Mouse (Mus musculus): ENCODE data around the gene Prss46. TPM values are rescaled to one million over a fixed set of nuclear protein-coding genes. Genes with fewer than 3 reads are reported as not detected.

Prss46 gene
- polyA plus RNA-seq, 1 experiment from 2014 or later: not detected

- H3K4me3 ChIP-seq (ENCODE audit: low read depth, low read length): no peak overlapping the region
- no peaks in the 10 kb centered on the region for H3K4me1 ChIP-seq (ENCODE audit: control insufficient read depth, insufficient read depth, low read length)
- peaks cover 3% of the 10 kb centered on the region; the same call in 1 of the 2 replicates for H3K27me3 ChIP-seq (ENCODE audit: control insufficient read depth, insufficient read depth, low read length)
- 71% methylated on average over 4 of the region's 4 CpGs for WGBS (ENCODE audit: insufficient replicate concordance)
- ATAC-seq (replicated peaks; ENCODE audit: insufficient number of reproducible peaks, low FRiP score, low TSS enrichment): no peak
- H3K27ac ChIP-seq (ENCODE audit: low read depth, low read length): no peak overlapping the region
- no peak overlapping the region for H3K9ac ChIP-seq (ENCODE audit: low read depth, low read length)
- no peak overlapping the region for H3K4me2 ChIP-seq
- H3K9me3 ChIP-seq (replicated peaks; ENCODE audit: control insufficient read depth, low read length): no peaks in the 10 kb centered on the region
- H3K36me3 ChIP-seq (ENCODE audit: control insufficient read depth, insufficient read depth, low read length): no peaks in the 10 kb centered on the region
Measured at GRCm38 (mm10) chr9:110825426-110825825, 18.9 kb upstream of the Prss46 start.

GRCm38 (mm10) chr9:110825832-110826231, 18.5 kb upstream of the Prss46 start:
- ATAC-seq (replicated peaks; ENCODE audit: insufficient number of reproducible peaks, low FRiP score, low TSS enrichment): no peak
- no peaks in the 10 kb centered on the region for H3K36me3 ChIP-seq (ENCODE audit: control insufficient read depth, insufficient read depth, low read length)

GRCm38 (mm10) chr9:110826390-110826789, 17.9 kb upstream of the Prss46 start, which contains the start of gene Prss43:
Prss43 (plus strand) TSS chr9:110826690.
- H3K4me2 ChIP-seq: no peak within 1 kb of the TSS
- no peaks in the 10 kb centered on the region for H3K36me3 ChIP-seq (ENCODE audit: control insufficient read depth, insufficient read depth, low read length)
- no peak within 1 kb of the TSS for H3K27ac ChIP-seq (ENCODE audit: low read depth, low read length)
- 63% methylated on average over 3 of the region's 3 CpGs for WGBS (ENCODE audit: insufficient replicate concordance)
- no peak within 1 kb of the TSS for H3K9ac ChIP-seq (ENCODE audit: low read depth, low read length)
- no peaks in the 10 kb centered on the region for H3K4me1 ChIP-seq (ENCODE audit: control insufficient read depth, insufficient read depth, low read length)
- H3K27me3 ChIP-seq (ENCODE audit: control insufficient read depth, insufficient read depth, low read length): peaks cover 3% of the 10 kb centered on the region; the same call in 1 of the 2 replicates
- no peak within 1 kb of the TSS for H3K4me3 ChIP-seq (ENCODE audit: low read depth, low read length)
- no peak for ATAC-seq (replicated peaks; ENCODE audit: insufficient number of reproducible peaks, low FRiP score, low TSS enrichment)
- H3K9me3 ChIP-seq (replicated peaks; ENCODE audit: control insufficient read depth, low read length): no peaks in the 10 kb centered on the region

More at GRCm38 (mm10) chr9:110825832-110826231, 18.5 kb upstream of the Prss46 start:
- no peak overlapping the region for H3K27ac ChIP-seq (ENCODE audit: low read depth, low read length)
- H3K27me3 ChIP-seq (ENCODE audit: control insufficient read depth, insufficient read depth, low read length): peaks cover 3% of the 10 kb centered on the region; the same call in 1 of the 2 replicates
- H3K4me1 ChIP-seq (ENCODE audit: control insufficient read depth, insufficient read depth, low read length): no peaks in the 10 kb centered on the region
- WGBS (ENCODE audit: insufficient replicate concordance): 67% methylated on average over 7 of the region's 7 CpGs
- H3K4me3 ChIP-seq (ENCODE audit: low read depth, low read length): no peak overlapping the region
- H3K4me2 ChIP-seq: no peak overlapping the region
- no peak overlapping the region for H3K9ac ChIP-seq (ENCODE audit: low read depth, low read length)
- no peaks in the 10 kb centered on the region for H3K9me3 ChIP-seq (replicated peaks; ENCODE audit: control insufficient read depth, low read length)

DNA sequence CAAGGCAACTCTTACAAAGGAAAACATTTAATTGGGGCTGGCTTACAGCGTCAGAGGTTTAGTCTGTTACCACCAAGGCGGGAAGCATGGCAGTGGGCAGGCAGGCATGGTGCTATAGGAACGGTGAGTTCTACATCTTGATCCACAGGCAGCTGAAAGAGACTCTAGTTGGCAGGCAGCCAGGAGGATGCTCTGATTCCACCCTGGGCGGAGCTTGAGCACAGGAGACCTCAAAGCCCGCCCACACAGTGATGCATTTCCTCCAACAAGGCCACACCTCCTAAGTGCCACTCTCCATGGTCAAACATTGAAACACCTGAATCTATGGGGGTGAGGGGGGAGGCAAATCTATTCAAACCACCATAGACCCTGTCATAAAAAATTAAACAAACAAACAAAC, 11.3 kb upstream of the Prss46 start:
- Histone ChIP-seq H3K9ac (ENCODE audit: low read depth, low read length) (no peak overlapping the region), H3K27me3 (ENCODE audit: control insufficient read depth, insufficient read depth, low read length) (no peaks in the 10 kb centered on the region), H3K9me3 (replicated peaks; ENCODE audit: control insufficient read depth, low read length) (no peaks in the 10 kb centered on the region), H3K4me1 (ENCODE audit: control insufficient read depth, insufficient read depth, low read length) (no peaks in the 10 kb centered on the region), H3K4me3 (ENCODE audit: low read depth, low read length) (no peak overlapping the region), H3K4me2 (no peak overlapping the region), H3K36me3 (ENCODE audit: control insufficient read depth, insufficient read depth, low read length) (no peaks in the 10 kb centered on the region), H3K27ac (ENCODE audit: low read depth, low read length) (no peak overlapping the region)
- no peak for ATAC-seq (replicated peaks; ENCODE audit: insufficient number of reproducible peaks, low FRiP score, low TSS enrichment)
- WGBS (ENCODE audit: insufficient replicate concordance): 72% methylated on average over 5 of the region's 5 CpGs

DNA sequence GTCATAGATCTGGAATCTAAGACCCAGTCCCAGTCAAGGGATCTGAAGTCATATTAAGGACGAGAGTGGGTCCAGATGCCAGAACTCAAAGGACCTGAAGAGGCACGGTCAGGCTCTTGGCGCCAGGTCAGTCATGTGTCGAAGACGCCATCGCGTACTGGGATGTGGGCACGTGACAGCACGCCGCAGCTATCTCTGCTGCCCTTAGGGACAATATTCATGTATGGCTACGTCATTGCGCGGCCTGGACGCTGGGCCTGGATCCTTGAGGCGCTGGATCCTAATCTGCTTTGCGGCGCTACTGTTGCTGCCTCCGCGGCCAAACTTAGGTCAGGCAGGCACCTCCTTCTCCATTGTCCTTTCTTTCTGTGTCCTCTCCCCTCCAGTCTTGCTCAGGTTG, 9.9 kb upstream of the Prss46 start, which contains the start of gene Prss45:
Gene Prss45 (plus strand): TSS at position 178 of the 400 bp plus-strand sequence.
- H3K4me1 ChIP-seq (ENCODE audit: control insufficient read depth, insufficient read depth, low read length): no peaks in the 10 kb centered on the region
- no peak within 1 kb of the TSS for H3K9ac ChIP-seq (ENCODE audit: low read depth, low read length)
- 63% methylated on average over 19 of the region's 19 CpGs for WGBS (ENCODE audit: insufficient replicate concordance)
- H3K36me3 ChIP-seq (ENCODE audit: control insufficient read depth, insufficient read depth, low read length): no peaks in the 10 kb centered on the region
- no peak for ATAC-seq (replicated peaks; ENCODE audit: insufficient number of reproducible peaks, low FRiP score, low TSS enrichment)
- H3K27ac ChIP-seq (ENCODE audit: low read depth, low read length): no peak within 1 kb of the TSS
- peak within 1 kb of the TSS; percentile 20; the same call in 1 of the 2 replicates for H3K4me2 ChIP-seq
- H3K4me3 ChIP-seq (ENCODE audit: low read depth, low read length): no peak within 1 kb of the TSS
- H3K27me3 ChIP-seq (ENCODE audit: control insufficient read depth, insufficient read depth, low read length): no peaks in the 10 kb centered on the region
- H3K9me3 ChIP-seq (replicated peaks; ENCODE audit: control insufficient read depth, low read length): no peaks in the 10 kb centered on the region

DNA sequence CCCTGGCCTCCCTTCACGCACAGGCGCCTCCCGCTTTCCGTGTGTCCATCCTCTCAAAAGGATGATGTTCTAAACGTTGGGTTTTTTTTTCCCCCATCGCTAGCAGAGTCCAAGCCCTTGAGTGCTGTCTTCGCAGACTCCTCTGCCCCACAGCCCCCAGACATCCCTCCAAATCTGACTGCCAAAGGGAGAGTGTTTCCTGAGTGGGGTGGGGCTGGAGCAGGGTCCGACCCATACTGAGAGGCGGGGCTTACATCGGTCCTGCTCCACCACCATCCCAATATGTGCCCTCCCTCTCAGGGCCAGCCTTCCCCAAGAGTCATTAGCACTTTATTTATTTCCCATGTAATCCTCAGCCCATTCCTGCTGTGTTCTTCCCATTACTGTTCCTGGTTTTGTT, 9.3 kb upstream of the Prss46 start:
- WGBS (ENCODE audit: insufficient replicate concordance): 24% methylated on average over 10 of the region's 10 CpGs
- Histone ChIP-seq H3K4me2 (peak overlapping the region; percentile 20; the same call in 1 of the 2 replicates), H3K4me1 (ENCODE audit: control insufficient read depth, insufficient read depth, low read length) (no peaks in the 10 kb centered on the region), H3K9me3 (replicated peaks; ENCODE audit: control insufficient read depth, low read length) (no peaks in the 10 kb centered on the region), H3K9ac (ENCODE audit: low read depth, low read length) (no peak overlapping the region), H3K4me3 (ENCODE audit: low read depth, low read length) (no peak overlapping the region), H3K27ac (ENCODE audit: low read depth, low read length) (no peak overlapping the region), H3K36me3 (ENCODE audit: control insufficient read depth, insufficient read depth, low read length) (no peaks in the 10 kb centered on the region), H3K27me3 (ENCODE audit: control insufficient read depth, insufficient read depth, low read length) (no peaks in the 10 kb centered on the region)
- no peak for ATAC-seq (replicated peaks; ENCODE audit: insufficient number of reproducible peaks, low FRiP score, low TSS enrichment)

DNA sequence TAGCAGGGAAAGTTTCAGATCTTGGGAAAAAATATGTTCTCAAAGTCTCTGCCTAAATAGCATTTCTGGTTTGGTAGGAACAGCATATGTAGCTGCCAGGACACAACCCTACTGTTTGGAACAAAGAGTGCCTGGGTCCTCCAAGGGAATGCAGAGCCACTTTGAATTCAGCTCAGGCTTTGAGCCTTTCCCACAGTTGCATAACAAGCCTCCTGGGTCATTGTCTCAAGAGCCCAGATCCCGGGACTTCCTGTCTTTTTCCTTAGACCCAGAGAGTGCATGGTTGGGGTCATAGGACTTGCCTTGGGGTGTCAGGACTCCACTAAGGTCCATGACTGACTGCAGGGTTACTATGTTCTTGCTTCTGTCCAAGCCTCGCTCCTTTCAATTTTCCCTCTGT, 8.2 kb upstream of the Prss46 start:
- no peaks in the 10 kb centered on the region for H3K4me1 ChIP-seq (ENCODE audit: control insufficient read depth, insufficient read depth, low read length)
- H3K4me3 ChIP-seq (ENCODE audit: low read depth, low read length): no peak overlapping the region
- H3K27me3 ChIP-seq (ENCODE audit: control insufficient read depth, insufficient read depth, low read length): no peaks in the 10 kb centered on the region
- no peaks in the 10 kb centered on the region for H3K9me3 ChIP-seq (replicated peaks; ENCODE audit: control insufficient read depth, low read length)
- H3K4me2 ChIP-seq: no peak overlapping the region
- no peak overlapping the region for H3K9ac ChIP-seq (ENCODE audit: low read depth, low read length)
- ATAC-seq (replicated peaks; ENCODE audit: insufficient number of reproducible peaks, low FRiP score, low TSS enrichment): no peak
- 68% methylated on average over 2 of the region's 2 CpGs for WGBS (ENCODE audit: insufficient replicate concordance)
- no peak overlapping the region for H3K27ac ChIP-seq (ENCODE audit: low read depth, low read length)
- H3K36me3 ChIP-seq (ENCODE audit: control insufficient read depth, insufficient read depth, low read length): no peaks in the 10 kb centered on the region

DNA sequence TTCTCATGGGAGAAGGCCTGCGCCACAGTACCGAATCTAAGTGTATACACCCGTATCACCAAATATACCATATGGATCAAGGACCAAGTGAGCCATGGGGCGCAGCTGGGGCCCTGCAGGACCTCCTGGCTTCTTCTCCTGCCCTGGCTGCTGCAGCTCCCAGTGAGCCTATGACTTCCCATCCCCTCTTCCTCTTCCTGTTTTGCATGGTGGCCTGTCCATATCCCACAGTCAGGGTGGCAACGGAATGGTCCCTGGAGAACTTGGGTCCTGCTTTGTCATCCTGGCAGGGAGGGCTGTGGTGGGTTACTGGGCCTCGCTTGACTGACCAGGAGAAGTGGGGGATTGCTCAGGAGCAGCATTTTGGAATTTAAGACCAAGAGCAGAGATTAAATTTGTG, 3.4 kb upstream of the Prss46 start:
- no peak overlapping the region for H3K4me3 ChIP-seq (ENCODE audit: low read depth, low read length)
- WGBS (ENCODE audit: insufficient replicate concordance): 72% methylated on average over 6 of the region's 6 CpGs
- H3K4me2 ChIP-seq: no peak overlapping the region
- H3K9ac ChIP-seq (ENCODE audit: low read depth, low read length): no peak overlapping the region
- H3K36me3 ChIP-seq (ENCODE audit: control insufficient read depth, insufficient read depth, low read length): no peaks in the 10 kb centered on the region
- H3K9me3 ChIP-seq (replicated peaks; ENCODE audit: control insufficient read depth, low read length): no peaks in the 10 kb centered on the region
- ATAC-seq (replicated peaks; ENCODE audit: insufficient number of reproducible peaks, low FRiP score, low TSS enrichment): no peak
- H3K27me3 ChIP-seq (ENCODE audit: control insufficient read depth, insufficient read depth, low read length): no peaks in the 10 kb centered on the region
- H3K27ac ChIP-seq (ENCODE audit: low read depth, low read length): no peak overlapping the region
- H3K4me1 ChIP-seq (ENCODE audit: control insufficient read depth, insufficient read depth, low read length): no peaks in the 10 kb centered on the region

GRCm38 (mm10) chr9:110841438-110841837, 2.9 kb upstream of the Prss46 start:
- H3K9ac ChIP-seq (ENCODE audit: low read depth, low read length): no peak overlapping the region

More at GRCm38 (mm10) chr9:110841438-110841837, 2.9 kb upstream of the Prss46 start:
- Histone ChIP-seq H3K27me3 (ENCODE audit: control insufficient read depth, insufficient read depth, low read length) (no peaks in the 10 kb centered on the region), H3K4me3 (ENCODE audit: low read depth, low read length) (no peak overlapping the region), H3K9me3 (replicated peaks; ENCODE audit: control insufficient read depth, low read length) (no peaks in the 10 kb centered on the region), H3K27ac (ENCODE audit: low read depth, low read length) (no peak overlapping the region), H3K4me2 (no peak overlapping the region), H3K4me1 (ENCODE audit: control insufficient read depth, insufficient read depth, low read length) (no peaks in the 10 kb centered on the region), H3K36me3 (ENCODE audit: control insufficient read depth, insufficient read depth, low read length) (no peaks in the 10 kb centered on the region)
- ATAC-seq (replicated peaks; ENCODE audit: insufficient number of reproducible peaks, low FRiP score, low TSS enrichment): no peak
- 72% methylated on average over 2 of the region's 2 CpGs for WGBS (ENCODE audit: insufficient replicate concordance)
